Mouse (Mus musculus): ENCODE results near the gene Gpx8. TPM values are rescaled to one million over a fixed set of nuclear protein-coding genes. Genes with fewer than 3 reads are reported as not detected.
"Not testable (repeated sequence)": the region's sequence is repeated elsewhere in the genome, so short reads cannot be mapped to it uniquely, and the experiment has no call there.

The Gpx8 gene
- total RNA-seq, 4 experiments from 2014 or later: 2.9 to 5.1 (median 4.2) TPM

GRCm38 (mm10) chr13:113023274-113024143, 22.7 kb downstream of the Gpx8 start:
- no peak for DNase-seq (ENCODE audit: low spot score in 2 of 2)

GRCm38 (mm10) chr13:113022467-113022866, 23.7 kb downstream of the Gpx8 start:
- DNase-seq (ENCODE audit: low spot score in 2 of 2): no peak

GRCm38 (mm10) chr13:113021521-113021920, 24.7 kb downstream of the Gpx8 start:
- DNase-seq (ENCODE audit: low spot score in 2 of 2): no peak

- not testable (repeated sequence) for DNase-seq (ENCODE audit: low spot score in 2 of 2)
These were observed 32.8 kb downstream of the Gpx8 start for GRCm38 (mm10) chr13:113013174-113013953.

- DNase-seq (ENCODE audit: low spot score in 2 of 2): no peak
These were observed 33.5 kb downstream of the Gpx8 start for GRCm38 (mm10) chr13:113012683-113013082.

- no peak for DNase-seq (ENCODE audit: low spot score in 2 of 2)
These were observed 45.5 kb downstream of the Gpx8 start for GRCm38 (mm10) chr13:113000576-113001318.

GRCm38 (mm10) chr13:113000090-113000489, 46.1 kb downstream of the Gpx8 start:
- no peak for DNase-seq (ENCODE audit: low spot score in 2 of 2)

- DNase-seq (ENCODE audit: low spot score in 2 of 2): no peak
These were observed 47.6 kb downstream of the Gpx8 start for GRCm38 (mm10) chr13:112998427-112999201.

- no peak for DNase-seq (ENCODE audit: low spot score in 2 of 2)
These were observed 48.8 kb downstream of the Gpx8 start for GRCm38 (mm10) chr13:112997369-112997768.

- no peak for DNase-seq (ENCODE audit: low spot score in 2 of 2)
These were observed 49.8 kb downstream of the Gpx8 start for GRCm38 (mm10) chr13:112996407-112996806.

- no peak for DNase-seq (ENCODE audit: low spot score in 2 of 2)
These were observed 52.0 kb downstream of the Gpx8 start for GRCm38 (mm10) chr13:112994191-112994590.

GRCm38 (mm10) chr13:112993531-112994152, 52.6 kb downstream of the Gpx8 start, which contains the start of gene Mcidas:
Gene Mcidas (plus strand): TSS chr13:112993845.
- DNase-seq (ENCODE audit: low spot score in 2 of 2): no peak

Small RNA genes lying within 50 kb of the gene (microRNA-seq; reads per million reads assigned to microRNA genes)
- gene Mir449a (not detected), gene Mir449b (not detected), gene Mir449c (not detected)

Other genes starting within 250 kb of the Gpx8 start
- gene Plpp1, start 245.6 kb downstream of the Gpx8 start, total RNA-seq (2022): 10 to 100 TPM; 33.7 to 45.4 (median 40.9) TPM
- 10 to 100 TPM; 27.2 to 32.1 (median 28.2) TPM for gene Mtrex, start 119.0 kb downstream of the Gpx8 start, total RNA-seq (2022)
- 10 to 100 TPM; 15.3 to 16.8 (median 16.3) TPM for gene Dhx29, start 119.0 kb downstream of the Gpx8 start, total RNA-seq (2022)
- not detected for gene Ccno, start 58.6 kb downstream of the Gpx8 start, total RNA-seq (2022)
- not detected for gene Mcidas, start 52.6 kb downstream of the Gpx8 start, total RNA-seq (2022)
- not detected for gene Cdc20b, start 11.3 kb downstream of the Gpx8 start, total RNA-seq (2022)
- gene Gzma, start 54.6 kb upstream of the Gpx8 start, total RNA-seq (2022): not detected
- gene Esm1, start 163.2 kb upstream of the Gpx8 start, total RNA-seq (2022): under 1 TPM in 3 of 4 experiments, not detected in 1; 0.29 to 0.49 (median 0.43) TPM
- gene Gzmk, start 179.5 kb upstream of the Gpx8 start, total RNA-seq (2022): not detected
- gene BC067074, start 246.7 kb upstream of the Gpx8 start, total RNA-seq (2022): 1 to 10 TPM in 1 of 4 experiments, under 1 TPM in 3; 0.77 to 1.1 (median 0.90) TPM